Mouse (Mus musculus): ENCODE data around the gene Dmwd. TPM values are rescaled to one million over a fixed set of nuclear protein-coding genes. Genes with fewer than 3 reads are reported as not detected.

Dmwd gene
- 6.3 and 12.7 TPM in 2 replicates for total RNA-seq (2017)

DNA sequence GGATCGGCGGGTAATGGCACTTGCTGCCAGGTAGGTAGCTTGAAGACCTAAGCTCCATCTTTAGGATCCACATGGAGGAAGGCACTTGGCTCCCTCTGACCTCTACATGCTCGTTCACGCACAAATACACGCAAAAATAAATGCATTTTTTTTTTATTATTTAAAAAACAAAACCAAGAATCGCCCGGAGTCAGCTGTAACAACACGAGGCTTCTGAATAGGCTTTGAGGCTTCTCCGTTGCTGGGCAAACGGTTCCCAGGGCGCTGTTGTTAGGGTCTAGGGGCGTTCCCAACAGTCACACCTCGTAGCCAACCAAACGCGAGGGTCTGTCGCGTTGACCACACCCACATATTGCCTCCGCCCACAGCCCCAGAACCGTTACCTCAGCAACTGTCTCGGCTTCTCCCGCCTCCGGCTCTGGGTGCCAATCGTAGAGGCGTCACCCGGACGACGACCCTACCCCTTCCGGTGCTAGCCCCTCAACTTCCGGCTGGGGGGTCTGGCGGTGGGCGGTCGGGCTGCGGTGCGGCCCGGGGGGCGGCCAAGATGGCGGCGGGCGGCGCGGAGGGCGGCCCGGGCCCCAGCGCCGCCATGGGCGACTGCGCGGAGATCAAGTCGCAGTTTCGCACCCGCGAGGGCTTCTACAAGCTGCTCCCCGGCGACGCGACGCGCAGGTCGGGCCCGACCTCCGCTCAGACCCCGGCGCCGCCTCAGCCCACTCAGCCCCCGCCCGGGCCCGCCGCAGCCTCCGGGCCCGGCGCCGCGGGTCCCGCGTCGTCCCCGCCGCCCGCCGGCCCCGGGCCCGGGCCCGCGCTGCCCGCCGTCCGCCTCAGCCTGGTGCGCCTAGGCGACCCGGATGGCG, at the start of gene Dmwd:
TSS of gene Dmwd (plus strand) at position 505 of the 863 bp plus-strand sequence.
- ATAC-seq (replicated peaks; ENCODE audit: low read depth, poor library complexity, severe bottlenecking): peak; percentile 84

DNA sequence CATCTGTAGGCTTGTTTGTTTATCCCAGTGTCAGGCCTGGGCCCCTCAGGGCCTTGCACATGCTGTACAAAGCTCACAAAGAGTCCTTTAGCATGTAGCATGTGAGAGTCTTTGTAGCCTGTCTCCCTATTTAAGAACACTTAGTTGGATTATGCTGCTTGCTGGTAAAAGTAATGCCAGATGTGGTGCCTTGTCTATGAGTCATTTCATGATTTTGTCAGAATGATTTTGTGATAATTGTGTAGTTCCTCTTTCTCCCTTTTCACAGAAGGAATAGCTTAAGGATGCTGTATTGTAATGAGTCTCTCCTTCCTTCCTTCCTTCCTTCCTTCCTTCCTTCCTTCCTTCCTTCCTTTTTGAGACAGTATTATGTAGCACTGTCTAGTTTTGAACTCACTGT, 48.0 kb upstream of the Dmwd start:
- no peak; the same call in 1 of the 2 replicates for ATAC-seq (replicated peaks; ENCODE audit: low read depth, poor library complexity, severe bottlenecking)

DNA sequence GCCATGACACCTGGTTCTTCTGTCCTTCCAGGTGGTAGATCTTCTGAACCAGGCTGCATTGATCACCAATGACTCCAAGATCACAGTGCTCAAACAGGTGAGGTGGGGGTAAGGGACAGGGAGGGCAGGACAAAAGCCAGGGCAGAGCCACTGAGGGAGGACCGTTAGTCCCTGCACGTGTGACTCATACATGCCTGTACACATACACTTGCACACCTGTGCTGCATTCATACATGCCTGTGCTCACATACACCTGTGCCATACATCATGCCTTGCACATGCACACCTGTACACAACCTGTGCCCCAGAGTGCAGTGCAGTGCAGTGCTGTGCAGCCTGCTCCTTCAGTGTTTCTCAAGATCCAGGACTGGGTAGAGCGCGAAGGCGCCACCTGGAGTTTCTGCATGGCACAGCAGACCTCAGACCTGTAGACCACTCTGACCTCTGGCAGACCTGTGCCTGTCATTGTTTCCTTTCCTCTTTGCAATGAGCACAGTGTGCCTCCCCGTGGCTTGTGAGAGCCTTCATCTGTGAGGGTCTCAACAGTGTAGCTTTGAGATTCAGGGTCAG, 46.9 kb upstream of the Dmwd start:
- ATAC-seq (replicated peaks; ENCODE audit: low read depth, poor library complexity, severe bottlenecking): peak; percentile 84

DNA sequence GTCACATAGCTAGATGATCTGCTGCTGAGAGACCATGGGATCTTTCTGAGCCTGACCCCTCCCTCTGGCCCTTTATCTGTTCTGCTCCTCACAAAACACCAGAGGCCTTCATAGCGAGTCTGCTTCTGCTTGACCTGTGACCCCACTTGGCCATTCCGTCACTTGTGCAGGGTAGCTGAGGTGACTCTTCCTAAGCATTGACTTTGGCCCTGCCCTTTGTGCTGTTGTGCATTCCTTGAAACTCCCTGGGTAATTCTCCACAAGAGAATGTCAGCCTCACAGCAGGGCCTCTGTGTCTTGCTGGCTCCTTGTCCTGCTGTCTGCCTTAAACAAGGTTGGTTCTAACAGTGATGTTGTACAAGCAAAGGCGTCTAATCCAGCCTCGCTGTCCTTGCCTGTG, 44.4 kb upstream of the Dmwd start:
- ATAC-seq (replicated peaks; ENCODE audit: low read depth, poor library complexity, severe bottlenecking): no peak

DNA sequence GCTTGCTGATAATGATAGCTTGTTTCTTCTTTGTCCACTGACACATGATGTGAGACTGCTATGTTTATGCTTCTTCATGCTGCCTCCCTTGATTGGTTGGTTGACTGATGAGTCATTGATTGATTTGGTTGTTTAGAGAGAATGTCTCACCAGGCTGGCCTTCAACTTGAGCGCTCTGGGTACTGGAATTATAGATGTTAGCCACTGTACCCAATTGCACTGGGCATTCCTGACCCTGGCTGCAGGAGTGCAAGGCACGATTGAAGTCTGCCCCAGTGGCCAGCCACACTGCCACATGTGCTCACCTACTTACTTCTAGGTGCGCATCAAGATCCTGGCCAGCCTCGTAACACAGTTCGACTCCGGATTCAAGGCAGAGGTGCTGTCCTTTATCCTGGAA, 31.4 kb upstream of the Dmwd start:
- ATAC-seq (replicated peaks; ENCODE audit: low read depth, poor library complexity, severe bottlenecking): no peak

DNA sequence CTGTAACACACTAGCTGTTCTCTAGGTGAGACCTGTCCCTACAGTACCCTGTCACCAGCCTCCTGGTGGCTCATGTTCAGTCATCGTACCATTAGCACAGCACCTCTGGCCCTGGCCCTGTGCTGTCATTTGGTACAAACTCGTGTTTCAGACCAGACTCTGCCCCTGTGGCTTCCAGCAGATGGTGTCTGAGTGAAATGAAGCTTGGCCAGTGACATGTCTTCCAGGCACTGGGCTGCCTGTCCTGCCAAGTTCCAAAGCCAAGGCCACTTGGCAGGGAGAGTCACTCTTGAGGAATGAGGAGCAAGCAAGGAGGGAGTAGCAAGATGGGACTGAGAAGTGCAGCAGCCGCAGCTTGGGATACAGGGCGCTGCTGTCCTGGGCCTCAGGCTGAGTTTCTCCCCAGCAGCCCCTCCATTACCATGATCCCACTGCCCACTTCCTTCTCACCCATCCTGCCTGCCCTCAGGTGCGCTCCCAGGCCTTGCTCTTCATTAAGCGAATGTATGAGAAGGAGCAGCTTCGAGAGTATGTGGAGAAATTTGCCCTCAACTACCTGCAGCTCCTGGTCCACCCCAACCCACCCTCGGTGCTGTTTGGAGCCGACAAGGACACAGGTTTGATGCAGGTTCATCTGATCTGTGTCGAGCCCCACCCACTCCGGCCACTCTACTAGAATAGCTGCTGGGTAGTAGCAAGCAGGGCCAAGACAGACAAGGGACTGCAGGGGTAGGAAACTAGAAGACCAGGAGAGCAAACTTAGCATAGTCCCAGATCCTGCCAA, 29.5 kb upstream of the Dmwd start:
- ATAC-seq (replicated peaks; ENCODE audit: low read depth, poor library complexity, severe bottlenecking): no peak

DNA sequence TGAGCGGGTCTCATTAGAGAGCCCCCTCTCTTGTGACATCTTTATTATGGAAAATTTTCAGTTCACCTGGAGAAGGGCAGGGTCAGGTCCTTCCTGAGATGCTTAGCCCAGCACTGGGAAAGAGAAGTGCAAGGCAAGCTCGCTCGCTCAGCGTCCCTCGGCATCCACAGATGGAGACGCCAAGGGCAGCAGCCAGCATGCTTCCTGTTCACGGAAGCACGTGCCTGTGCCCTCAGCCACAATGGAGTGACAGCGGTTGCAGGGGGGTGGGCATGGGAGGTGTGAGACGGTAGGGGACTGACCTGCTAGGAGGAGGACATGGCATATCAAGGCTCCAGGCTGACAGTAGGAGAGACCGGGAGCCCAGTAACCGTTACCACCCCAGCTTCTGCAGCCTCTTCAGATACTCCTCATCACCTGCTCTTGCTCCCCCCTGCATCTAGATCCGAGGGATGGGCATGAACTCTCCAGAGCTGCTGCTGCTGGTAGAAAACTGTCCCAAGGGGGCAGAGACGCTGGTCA, 28.0 kb upstream of the Dmwd start:
- peak; percentile 47; the same call in 1 of the 2 replicates for ATAC-seq (replicated peaks; ENCODE audit: low read depth, poor library complexity, severe bottlenecking)

DNA sequence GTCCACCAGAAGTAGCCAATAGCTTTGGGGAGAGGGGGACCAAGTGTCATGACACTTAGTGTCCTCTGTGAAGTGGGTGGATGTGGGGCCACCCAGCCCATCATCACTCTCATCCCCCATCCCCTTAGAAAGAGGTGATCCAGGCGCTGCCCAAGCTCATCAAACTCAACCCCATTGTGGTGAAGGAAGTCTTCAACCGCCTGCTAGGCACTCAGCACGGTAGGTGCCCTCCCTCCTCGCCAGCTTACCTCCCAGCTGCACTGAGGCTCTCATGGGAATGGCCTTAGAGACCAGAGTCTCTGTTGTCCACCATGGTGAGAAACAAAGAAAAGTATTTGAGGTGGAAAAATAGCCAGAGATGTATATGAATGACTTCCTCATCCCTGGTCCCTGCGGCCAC, 26.8 kb upstream of the Dmwd start:
- no peak for ATAC-seq (replicated peaks; ENCODE audit: low read depth, poor library complexity, severe bottlenecking)

DNA sequence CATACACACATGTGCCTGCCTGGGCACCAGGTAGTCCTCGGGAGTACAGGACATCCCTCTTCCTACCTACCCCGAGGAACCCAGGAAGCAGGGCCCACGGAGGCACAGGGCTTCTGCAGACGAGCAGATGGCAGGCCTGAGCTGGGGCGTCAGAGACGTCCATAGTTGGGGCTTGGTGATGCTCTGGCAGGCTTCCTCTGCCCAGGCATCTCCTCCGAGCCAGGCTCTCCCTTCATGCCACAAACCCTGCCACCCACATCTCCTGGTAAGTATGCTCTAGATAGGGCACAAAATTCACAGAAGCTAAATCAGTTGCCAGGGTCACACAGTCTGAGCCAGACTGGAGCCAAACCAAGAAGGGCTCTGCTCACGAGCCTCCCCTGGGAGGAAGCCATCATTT, 25.9 kb upstream of the Dmwd start:
- ATAC-seq (replicated peaks; ENCODE audit: low read depth, poor library complexity, severe bottlenecking): no peak

DNA sequence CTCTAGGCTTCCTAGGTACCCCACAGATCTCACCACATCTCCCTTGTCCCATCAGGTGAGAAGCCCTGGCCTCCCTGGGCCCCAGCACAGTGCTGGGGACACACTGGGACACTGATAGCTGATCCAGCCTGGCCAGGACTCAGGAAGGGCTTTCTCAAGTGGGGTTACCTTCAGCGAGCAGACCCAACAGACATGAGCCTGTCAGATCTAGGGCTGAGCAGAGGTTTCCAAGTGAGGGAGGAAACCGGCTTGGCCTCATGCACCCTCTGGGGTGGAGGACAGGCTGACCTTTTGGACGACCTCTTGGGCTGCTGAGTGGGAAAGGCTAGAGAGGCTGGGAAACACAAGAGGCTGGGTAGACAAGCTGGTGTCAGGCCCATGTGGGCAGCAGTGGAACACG, 24.9 kb upstream of the Dmwd start:
- ATAC-seq (replicated peaks; ENCODE audit: low read depth, poor library complexity, severe bottlenecking): no peak

DNA sequence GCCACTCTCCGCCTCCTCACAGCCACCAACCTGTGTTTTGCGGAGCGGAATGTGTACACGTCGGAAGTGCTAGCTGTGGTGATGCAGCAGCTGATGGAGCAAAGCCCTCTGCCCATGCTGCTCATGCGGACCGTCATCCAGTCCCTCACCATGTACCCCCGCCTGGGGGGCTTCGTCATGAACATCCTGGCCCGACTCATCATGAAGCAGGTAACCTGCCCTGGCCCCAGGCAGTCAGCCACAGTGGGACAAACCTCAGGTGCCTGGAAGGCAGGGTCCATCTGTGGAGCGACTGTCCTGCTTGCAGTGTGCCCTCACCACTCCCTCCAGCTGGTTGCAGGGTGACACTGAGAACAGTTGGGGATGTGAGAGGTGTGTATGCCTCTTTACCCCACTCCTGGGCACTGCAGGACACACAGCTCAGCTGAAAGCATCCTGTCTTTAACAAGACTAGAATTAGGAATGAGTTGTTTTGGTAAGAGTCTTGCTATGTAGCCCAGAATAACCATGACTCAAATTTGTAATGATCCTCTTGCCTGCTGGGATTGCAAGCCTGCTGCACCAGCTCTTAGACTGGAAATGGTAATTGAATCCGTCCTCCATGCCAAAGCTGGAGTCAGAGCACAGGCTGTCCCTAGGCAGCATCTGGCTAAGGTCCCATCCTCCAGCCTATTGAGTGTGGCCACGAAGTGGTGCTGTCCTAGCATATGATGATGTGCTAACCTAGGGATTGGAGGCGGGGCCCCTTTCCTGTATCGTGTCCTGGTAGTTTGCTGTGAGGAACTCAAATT, 23.5 kb upstream of the Dmwd start:
- ATAC-seq (replicated peaks; ENCODE audit: low read depth, poor library complexity, severe bottlenecking): no peak

DNA sequence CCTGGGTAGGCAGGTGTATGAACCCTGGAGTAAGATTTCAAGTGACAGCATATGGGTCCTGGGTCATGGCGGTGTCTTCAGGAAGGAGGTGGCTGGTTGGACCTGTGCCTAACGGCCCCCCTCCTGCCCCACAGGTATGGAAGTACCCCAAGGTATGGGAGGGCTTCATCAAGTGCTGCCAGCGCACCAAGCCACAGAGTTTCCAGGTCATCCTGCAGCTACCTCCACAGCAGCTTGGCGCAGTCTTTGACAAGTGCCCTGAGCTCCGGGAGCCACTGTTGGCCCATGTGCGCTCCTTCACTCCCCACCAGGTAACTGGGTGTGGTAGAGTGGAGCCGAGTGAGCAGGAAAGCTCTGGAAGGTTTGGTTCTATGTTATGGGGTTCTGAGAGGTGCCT, 22.9 kb upstream of the Dmwd start:
- no peak for ATAC-seq (replicated peaks; ENCODE audit: low read depth, poor library complexity, severe bottlenecking)

DNA sequence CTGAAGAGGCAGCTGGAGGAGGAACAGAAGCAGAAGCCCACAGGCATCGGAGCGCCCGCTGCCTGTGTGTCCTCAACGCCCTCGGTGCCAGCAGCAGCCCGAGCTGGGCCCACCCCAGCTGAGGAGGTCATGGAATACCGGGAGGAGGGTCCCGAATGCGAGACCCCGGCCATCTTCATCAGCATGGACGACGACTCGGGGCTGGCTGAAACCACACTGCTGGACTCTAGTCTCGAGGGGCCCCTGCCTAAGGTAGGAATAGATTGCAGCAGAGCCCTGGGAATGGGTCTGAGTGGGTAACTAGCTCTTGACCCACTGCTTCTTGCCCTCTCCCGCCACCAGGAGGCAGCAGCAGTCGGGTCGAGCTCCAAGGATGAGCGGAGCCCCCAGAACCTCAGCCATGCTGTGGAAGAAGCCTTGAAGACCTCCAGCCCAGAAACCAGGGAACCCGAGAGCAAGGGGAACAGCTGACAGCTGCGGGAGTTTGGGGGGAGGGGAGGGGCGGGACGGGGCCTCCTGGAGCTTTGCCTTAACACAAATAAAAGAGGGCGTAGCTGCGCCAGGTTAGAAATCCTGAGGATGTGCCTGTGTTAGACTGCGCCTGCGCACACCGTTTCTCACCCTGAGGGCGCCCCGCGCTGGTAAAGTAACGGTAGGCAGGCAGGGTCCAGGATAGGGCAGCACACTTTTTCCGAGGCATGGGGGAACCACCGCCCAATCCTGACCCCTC, 21.8 kb upstream of the Dmwd start, which contains the start of gene Rsph6a:
TSS of gene Rsph6a (plus strand) at position 644 of the 730 bp plus-strand sequence.
- ATAC-seq (replicated peaks; ENCODE audit: low read depth, poor library complexity, severe bottlenecking): peak; percentile 52

DNA sequence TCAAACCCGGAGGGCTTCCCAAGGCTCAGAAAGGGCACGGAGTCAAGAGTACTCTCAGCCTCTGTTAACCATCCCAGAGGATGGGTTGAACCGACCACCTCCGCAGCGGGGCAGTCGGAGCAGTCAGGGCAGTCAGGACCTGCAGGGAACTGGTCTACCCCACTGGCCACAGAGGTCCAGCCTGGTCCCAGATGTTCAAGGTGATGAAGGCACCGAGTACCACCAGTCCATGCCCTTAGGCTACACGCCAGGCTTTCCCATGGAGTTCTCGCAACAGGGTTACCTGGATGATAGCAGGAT, 21.3 kb upstream of the Dmwd start:
- no peak for ATAC-seq (replicated peaks; ENCODE audit: low read depth, poor library complexity, severe bottlenecking)

DNA sequence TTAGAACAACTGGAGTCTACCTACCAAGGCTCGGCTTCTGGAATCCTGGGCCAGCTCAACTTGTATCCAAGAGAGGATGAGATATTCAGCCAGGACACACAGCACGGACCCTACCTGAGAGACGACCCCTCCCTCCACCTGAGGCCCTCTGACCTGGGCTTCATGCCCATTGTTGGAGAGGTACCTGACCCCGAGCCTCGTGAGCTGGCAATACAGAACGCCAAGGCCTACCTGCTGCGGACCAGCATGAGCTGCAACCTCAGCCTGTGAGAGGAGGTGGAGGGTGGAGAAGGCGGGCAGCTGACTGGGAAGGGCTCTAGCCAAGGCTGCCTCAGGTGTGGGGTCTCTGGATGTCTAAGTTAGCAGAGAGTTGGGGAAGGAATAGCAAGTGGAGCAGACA, 20.9 kb upstream of the Dmwd start:
- no peak for ATAC-seq (replicated peaks; ENCODE audit: low read depth, poor library complexity, severe bottlenecking)

DNA sequence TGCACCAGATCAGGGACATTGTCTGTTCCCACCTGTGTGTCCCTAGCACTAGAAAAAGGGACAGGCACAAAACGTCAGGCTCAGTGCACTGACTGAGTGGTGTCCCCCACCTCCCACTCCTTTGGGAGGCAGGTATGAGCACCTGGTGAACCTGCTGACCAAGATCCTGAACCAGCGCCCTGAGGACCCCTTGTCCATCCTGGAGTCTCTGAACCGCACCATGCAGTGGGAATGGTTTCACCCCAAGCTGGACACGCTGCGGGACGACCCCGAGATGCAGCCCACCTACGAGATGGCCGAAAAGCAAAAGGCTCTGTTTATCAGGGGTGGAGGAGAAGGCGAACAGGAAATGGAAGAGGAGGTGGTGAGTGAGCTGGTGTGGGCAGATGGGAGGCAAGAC, 18.6 kb upstream of the Dmwd start:
- no peak for ATAC-seq (replicated peaks; ENCODE audit: low read depth, poor library complexity, severe bottlenecking)

DNA sequence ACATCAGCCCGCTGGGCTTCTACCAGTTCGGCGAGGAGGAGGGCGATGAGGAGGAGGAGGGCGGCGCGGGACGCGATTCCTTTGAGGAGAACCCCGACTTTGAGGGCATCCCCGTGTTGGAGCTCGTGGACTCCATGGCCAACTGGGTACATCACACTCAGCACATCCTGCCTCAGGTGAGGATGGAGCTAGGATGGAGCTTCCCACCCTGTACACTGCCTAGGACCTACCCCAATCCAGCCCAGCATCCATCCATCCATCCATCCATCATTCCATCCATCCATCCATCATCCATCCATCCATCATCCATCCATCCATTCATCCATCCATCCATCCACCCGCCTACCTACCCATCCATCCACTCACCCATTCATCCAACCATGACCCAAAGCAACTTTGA, 10.1 kb upstream of the Dmwd start:
- no peak for ATAC-seq (replicated peaks; ENCODE audit: low read depth, poor library complexity, severe bottlenecking)

DNA sequence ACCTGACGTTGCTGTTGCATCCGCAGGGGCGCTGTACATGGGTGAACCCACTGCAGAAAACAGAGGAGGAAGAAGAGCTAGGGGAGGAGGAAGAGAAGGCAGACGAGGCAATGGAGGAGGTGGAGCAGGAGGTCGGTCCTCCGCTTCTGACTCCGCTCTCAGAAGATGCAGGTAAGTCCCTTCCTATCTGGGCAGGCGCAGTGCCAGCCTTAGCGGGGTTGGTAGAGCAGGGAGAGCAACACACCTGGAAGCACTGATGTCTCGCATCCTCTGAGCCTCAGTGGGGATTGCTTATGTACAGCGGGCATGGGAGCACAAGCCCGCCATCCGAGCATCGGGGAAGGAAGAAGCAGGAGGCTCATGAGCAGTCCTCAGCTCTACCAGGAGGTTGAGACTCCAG, 9.0 kb upstream of the Dmwd start:
- no peak for ATAC-seq (replicated peaks; ENCODE audit: low read depth, poor library complexity, severe bottlenecking)

DNA sequence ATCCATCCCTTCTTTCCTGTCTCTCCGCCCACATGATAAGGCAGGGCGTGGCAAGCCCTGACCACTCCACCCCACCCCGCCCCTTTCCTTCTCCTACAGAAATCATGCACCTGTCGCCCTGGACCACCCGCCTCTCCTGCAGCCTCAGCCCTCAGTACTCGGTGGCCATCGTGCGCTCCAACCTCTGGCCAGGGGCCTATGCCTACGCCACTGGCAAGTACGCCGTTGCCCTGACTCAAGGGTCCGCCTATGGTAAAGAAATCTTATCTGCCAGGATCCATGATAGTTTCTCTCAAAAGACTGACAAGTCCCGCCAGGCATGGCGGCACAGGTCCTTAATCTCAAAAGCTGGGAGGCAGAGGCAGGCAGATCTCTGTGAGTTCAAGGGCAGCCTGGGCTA, 8.1 kb upstream of the Dmwd start:
- no peak for ATAC-seq (replicated peaks; ENCODE audit: low read depth, poor library complexity, severe bottlenecking)

DNA sequence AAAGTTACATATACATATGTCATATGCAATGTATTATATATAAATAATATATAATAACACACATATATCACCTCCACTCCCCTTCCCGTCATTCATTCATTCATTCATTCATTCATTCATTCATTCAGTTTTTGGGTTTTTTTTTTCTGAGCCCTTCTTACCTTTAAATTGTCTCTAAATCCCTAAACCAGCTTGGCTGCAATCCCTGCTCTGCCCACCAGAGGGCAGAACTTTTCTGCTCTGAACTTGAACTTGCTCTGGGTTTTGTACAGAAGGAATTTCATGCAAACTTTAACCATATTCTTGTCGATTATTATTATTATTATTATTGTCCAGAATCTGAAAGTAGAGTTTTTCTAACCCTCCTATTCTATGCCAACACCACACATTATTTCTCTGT, 7.3 kb upstream of the Dmwd start:
- ATAC-seq (replicated peaks; ENCODE audit: low read depth, poor library complexity, severe bottlenecking): peak; percentile 62
